Mouse (Mus musculus) bone marrow, adult 2 months (tissue): ENCODE results near the gene Tmed3. TPM values are rescaled to one million over a fixed set of nuclear protein-coding genes. Genes with fewer than 3 reads are reported as not detected.

Experiments used
- H3K27ac ChIP-seq: fragments of 200-500 bp; 2 replicates; pipeline ENCODE4 v1.5.1; 2012; ENCODE audit warnings: low read depth, mild to moderate bottlenecking, control low read depth, inconsistent platforms, low read length; ENCODE audit not compliant: control insufficient read depth, poor library complexity, insufficient read depth
- H3K4me1 ChIP-seq: fragments of 200-500 bp; 2 replicates; pipeline ENCODE4 v1.6.1; 2011; ENCODE audit warnings: low read length; ENCODE audit not compliant: control insufficient read depth, insufficient read depth
- H3K4me3 ChIP-seq: fragments of 200-500 bp; replicated peaks from 2 replicates; pipeline ENCODE3; 2011; ENCODE audit warnings: mild to moderate bottlenecking, low read depth, low read length, control low read depth; ENCODE audit not compliant: control insufficient read depth
- CTCF ChIP-seq: fragments of 200-500 bp; IDR thresholded peaks from 2 replicates; pipeline ENCODE4 v1.5.1; 2011; ENCODE audit warnings: low read length, control low read depth; ENCODE audit not compliant: control insufficient read depth, insufficient read depth
- POLR2A ChIP-seq: fragments of 200-500 bp; IDR thresholded peaks from 2 replicates; pipeline ENCODE4 v1.6.1; 2011; ENCODE audit warnings: low read depth, mild to moderate bottlenecking, control low read depth, low read length, borderline replicate concordance; ENCODE audit not compliant: control insufficient read depth
- WGBS: fragments of 180-500 bp; shearing (Covaris S2); methylation state at CpG from one replicate; pipeline ENCODE4 v1.1.7; 2018; 5-methylcytosine and 5-hydroxymethylcytosine counted together
- polyA plus RNA-seq: library from polyadenylated mRNA; stranded (reverse); fragments of >200 nt; gene quantifications from 2 replicates; pipeline ENCODE4 v1.2.4, GENCODE M21; 2011; ENCODE audit warnings: low replicate concordance; ENCODE audit not compliant: missing spikeins, insufficient read depth, insufficient read length

Tmed3 gene
- polyA plus RNA-seq, 1 experiment: 57.8 TPM

DNA sequence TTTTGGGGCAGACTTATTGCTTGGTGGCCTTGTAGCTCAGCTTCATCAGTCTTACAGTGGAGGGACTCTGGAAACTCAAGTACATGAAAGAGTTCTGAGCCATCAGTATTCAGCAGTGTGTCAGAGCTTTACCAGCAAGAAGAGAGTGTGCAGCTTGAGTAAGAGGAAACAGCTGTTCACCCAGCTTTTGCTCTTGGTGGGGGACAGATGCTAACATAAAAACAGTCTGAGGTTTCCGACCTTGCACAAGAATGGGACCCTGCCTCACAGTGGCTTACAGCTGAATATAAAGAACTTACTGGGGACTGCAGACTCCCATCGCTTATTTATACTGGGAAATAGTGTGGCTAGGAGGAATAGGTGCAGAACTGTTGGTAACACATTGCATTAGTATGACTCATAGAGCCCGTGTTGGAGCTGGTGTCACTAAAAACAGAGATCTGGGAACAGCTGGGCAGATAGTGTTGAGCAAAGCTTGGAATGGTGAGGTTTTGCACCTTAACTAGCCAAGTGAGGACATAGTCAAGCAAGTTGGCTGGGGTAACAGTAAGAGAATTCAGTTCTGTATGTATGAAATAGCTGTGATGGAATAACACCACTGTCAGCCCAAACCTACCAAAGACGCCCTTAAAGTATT lies 37.4 kb downstream of the Tmed3 start:
- 18% methylated on average over 4 of the region's 4 CpGs for WGBS
- no peak for TF ChIP-seq CTCF
- TF ChIP-seq POLR2A: no peak
- H3K4me1 ChIP-seq: no peaks in the 10 kb centered on the region; the same call in 1 of the 2 replicates
- H3K27ac ChIP-seq: no peak overlapping the region
- H3K4me3 ChIP-seq: no peak overlapping the region

GRCm38 (mm10) chr9:89650913-89651312 lies 54.0 kb downstream of the Tmed3 start:
- 48% methylated on average over 6 of the region's 6 CpGs for WGBS
- Histone ChIP-seq H3K27ac (no peak overlapping the region), H3K4me1 (no peaks in the 10 kb centered on the region; the same call in 1 of the 2 replicates), H3K4me3 (no peak overlapping the region)
- TF ChIP-seq CTCF (no peak), POLR2A (no peak)

Other genes with a start within 250 kb of the Tmed3 start
- not detected in 2 replicates for gene Minar1, start 81.9 kb downstream of the Tmed3 start, polyA plus RNA-seq
- not detected in 2 replicates for gene Ankrd34c, start 33.4 kb upstream of the Tmed3 start, polyA plus RNA-seq
- gene Rasgrf1, start 204.8 kb upstream of the Tmed3 start, polyA plus RNA-seq: not detected in 2 replicates